Mouse (Mus musculus) thymus, postnatal 25 days (tissue): ENCODE data around the gene Sema5a.

Experiments
- DNase-seq: peaks from one replicate; pipeline ENCODE4 v3.0.0; 2022

Sema5a gene

DNA sequence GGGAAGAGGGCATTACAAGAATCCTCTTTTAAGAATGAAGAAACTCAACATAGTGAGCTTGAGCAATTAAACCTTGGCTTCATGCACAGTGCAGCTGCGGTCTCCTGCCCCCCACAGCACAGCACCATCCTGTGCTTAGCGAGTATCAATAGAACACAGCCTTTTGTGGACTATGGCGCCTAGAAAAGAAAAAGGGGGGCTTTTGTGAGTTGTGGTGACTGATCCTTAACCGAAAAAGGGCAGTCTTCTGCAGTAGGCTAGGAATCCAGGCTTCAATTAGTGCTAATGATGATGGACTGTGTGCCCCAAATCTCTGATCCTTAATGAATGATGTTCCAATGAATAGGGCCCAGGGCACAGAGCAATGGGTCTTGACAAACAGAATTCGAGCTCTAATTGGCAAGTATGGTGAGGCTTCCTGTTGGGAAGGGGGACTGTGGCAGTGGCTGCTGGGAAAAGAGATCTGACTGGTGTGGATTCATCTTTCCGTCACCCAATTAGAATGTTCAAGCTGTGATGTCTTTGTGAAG lies 324.3 kb downstream of the Sema5a start:
- DNase-seq = no peak

DNA sequence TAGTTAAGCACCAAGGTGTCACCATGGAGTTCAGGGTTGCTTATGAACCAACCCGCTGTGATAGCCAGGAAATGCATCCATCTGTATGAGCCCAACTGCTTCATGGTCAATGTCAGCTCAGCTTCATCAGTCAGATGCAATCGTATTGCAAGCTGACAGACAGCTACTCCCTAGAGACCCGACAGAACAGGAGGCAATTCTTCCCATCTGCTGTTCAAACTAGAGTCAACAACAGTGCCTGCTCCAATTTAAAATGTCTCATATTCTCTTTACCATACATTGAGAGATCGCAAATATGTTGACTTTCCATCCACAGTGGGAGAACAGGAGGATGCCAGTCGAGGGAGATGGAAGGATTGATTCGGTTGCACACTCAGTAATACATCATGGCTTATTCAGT lies 329.7 kb downstream of the Sema5a start:
- DNase-seq = no peak

DNA sequence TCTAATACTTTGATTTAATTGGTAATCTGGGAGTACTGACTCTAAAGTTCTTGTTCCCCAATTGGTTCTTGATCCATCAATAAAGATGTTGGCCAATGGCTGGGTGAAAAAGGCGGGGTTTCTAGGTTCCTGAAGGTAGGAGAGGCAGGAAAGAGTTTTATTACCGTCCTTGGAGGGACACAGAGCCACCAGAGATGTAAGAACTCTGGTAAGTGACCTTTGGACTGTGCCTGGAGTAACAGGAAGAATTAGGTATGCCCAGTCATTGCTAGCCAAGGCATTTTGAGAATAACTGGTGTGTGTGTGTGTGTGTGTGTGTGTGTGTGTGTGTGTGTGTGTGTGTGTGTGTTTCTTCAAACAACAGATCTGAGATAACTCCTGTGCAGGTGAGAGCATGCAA lies 330.6 kb downstream of the Sema5a start:
- DNase-seq = no peak

DNA sequence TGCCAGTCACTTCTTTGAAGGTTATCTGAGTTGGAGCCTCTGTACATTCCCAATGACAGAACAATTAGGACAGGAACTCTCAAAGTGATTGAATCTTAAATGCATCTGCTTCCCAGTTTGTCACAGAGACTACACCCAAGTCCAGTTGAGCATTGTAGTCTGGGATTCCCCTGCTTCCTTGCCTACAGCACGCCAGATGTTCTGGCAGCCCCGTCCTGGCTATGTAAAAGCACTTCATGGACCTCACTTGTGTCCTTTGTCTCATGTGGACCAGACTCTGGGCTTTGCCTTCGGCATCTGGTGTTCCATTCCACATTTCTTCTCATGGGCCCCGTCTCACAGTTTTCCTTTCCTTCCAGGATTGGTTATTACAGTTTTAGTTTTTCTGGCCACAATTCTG lies 334.7 kb downstream of the Sema5a start:
- no peak for DNase-seq

DNA sequence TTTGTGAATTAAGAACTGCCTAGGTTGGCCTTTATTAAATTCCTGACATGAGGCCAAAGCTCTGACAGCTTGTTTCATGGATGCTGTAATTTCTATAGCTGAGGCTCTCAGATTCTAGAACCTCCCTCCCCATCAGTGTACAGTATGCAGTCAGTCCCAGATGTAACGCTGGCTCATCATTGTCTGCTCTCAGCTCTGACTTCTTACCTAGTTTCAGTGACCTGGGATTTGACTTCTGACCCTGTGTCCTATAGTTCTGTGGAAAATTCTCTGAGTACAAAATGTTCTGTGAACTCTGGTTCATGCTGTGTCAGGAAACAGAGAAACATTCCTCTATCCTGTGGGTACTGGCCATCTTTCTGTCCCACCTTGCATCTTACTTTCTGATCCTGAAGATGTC lies 346.0 kb downstream of the Sema5a start:
- no peak for DNase-seq

DNA sequence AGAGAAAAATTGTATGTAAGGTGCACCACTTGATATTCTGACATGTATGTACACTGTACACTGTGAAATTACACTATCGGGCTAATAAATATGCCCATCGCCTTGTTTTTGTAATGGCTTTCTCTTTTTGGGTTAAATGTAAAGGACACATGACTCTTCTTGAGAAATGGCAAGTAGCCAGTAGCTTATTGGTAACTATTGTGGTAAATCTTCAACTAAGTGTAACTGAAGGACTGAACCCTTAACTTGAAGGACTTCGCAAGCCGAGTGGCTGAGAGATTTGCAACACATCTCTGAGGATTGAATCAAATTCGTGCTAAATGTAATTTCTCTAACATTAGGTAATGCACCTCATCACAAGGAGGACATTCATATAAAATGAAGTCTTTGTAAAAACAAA lies 349.1 kb downstream of the Sema5a start:
- no peak for DNase-seq

DNA sequence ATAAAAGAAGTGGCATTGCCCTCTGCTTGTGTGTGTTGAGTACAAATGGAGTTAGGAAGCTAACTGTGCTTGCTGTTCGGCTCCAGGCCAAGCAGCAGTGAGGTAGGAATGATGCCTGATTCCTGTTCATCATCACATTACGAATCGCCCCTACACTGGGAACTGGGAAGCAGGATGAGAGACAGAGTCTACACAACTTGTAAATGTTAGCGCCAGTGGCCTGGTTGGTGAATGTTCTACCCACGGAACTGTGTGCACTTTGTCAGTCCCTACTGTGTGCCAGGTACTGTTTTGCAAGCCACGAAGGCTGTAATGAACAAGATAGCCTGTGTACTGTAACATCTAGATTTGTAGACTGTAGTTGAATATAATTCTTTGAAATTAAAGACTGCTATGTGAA lies 352.0 kb downstream of the Sema5a start:
- no peak for DNase-seq

DNA sequence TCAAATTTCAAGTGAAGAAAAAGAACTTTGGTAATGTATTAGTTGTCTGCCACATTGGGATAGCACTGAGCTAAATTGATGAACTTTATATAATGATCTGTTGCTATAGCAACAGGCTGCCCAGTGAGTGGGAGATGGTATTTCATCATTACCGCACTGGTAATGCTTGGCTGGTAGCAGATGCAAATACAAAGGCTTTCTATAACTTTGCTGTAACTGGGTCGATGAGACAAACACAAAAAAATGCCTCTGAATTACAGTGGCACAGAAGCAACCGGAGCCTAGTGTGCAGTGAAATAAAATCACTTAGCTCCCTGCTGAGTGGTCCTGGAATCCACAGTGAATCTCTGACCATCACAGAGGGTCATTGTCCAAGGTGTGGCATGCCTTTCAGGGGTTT lies 352.6 kb downstream of the Sema5a start:
- DNase-seq = no peak

DNA sequence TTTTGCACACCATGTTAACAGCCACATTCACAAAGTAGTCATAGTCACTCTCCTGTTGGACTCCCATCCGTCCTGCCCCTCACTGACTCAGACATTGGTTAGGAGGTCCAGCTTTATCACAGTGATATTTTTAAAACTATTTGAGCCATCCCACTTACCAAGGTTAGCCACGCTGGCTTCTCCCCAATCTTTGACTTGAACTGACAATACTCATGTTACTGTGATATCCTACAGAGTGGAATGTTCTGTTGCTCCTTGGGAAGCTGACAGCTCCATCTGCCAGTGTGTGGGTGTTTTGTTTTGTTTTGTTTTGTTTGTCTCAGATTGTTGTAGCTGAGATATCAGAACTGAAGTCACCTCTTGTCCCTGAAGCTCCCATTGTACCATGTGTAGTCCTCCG lies 362.6 kb downstream of the Sema5a start:
- DNase-seq = no peak

DNA sequence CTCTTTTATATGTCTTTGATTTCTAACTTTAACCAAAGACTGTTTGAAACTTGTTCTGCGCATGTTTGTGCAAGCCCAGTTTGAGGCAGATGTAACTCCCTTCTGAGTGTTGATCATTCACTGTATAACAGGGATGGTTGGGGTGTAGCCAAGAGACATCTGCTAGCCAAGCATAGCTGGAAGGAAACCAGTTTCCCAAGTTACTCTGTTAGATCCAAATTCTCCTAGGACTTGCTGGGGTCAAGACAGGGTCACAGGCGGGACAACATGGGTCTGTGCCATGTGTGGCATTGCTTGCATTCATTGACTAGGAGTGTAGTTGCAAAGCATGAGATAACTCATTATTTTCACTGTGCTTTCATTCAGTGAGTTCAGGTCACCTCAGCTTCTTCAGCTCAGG lies 366.2 kb downstream of the Sema5a start:
- no peak for DNase-seq

DNA sequence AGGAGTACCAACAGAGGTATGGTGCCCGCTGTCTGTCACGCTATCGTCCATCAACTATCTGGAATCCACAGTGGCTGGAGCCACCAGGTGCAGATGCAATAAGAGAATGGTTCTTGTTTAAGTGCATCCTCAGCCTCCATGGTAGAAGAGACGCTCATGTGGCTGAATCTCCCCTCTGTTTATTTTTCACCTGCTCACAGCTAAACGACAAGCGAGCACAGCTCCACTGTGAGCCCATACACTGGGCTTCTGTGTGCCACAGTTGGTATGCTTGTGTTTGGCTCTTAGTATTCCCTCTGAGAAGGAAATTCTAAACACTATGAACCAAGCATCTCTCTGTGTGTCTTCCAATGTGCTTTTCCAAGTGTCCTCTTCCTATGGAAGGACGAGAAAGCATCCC lies 366.6 kb downstream of the Sema5a start:
- DNase-seq = no peak

DNA sequence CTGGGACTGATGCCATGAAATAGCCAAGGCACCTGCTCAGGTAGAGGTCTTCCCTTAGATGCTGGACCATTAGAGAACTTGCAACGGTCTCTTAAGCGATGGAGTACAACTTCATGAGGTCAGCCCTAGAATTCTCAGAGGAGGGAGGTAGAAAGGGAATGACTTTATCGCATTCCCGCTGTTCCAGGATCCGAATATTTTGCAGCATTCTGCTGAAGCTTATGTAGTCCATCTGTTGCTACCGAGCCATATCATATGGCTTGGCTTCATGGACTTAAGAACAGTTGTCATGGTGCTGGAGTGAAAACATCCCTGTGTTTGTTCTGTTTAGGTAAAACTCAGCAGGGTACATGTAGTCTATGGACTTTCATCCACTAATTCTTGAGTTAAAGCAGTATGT lies 369.1 kb downstream of the Sema5a start:
- no peak for DNase-seq

DNA sequence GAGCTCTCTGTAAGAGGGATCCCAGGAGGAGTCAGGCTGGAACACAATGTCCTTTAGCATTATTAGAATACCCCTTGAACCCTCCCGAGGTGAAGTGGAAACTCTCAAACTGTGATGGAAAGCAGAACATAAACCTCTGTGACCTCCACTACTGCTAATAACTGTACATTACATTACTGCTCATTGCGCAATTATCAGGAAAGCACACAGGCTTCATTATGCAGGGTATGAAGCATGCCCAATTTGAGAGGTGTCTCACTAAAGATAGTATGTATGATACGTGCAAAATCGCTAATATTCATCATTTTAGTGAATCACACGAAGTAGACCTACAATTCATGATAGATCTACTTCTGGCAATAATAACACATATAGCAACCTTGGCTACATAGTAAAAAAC lies 371.2 kb downstream of the Sema5a start:
- no peak for DNase-seq

DNA sequence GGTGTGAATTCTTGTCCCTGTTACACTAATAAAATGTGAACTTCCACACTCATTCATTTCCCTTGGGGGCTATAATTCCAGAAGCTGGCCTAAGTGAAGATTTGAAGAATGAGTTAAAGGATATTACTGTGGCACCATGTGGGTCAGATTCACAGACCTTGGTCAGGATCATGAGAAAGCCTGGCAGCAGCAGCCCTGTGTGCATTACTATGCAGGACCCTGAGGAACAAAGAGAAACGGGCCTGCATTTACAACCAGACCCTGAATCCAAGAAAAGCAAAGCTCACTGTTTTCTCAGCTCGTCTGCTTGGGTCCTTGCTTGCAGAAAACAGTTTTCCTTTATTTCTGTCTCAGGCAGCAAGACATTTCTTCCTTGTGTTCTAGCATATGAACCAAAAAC lies 374.6 kb downstream of the Sema5a start:
- DNase-seq = no peak

DNA sequence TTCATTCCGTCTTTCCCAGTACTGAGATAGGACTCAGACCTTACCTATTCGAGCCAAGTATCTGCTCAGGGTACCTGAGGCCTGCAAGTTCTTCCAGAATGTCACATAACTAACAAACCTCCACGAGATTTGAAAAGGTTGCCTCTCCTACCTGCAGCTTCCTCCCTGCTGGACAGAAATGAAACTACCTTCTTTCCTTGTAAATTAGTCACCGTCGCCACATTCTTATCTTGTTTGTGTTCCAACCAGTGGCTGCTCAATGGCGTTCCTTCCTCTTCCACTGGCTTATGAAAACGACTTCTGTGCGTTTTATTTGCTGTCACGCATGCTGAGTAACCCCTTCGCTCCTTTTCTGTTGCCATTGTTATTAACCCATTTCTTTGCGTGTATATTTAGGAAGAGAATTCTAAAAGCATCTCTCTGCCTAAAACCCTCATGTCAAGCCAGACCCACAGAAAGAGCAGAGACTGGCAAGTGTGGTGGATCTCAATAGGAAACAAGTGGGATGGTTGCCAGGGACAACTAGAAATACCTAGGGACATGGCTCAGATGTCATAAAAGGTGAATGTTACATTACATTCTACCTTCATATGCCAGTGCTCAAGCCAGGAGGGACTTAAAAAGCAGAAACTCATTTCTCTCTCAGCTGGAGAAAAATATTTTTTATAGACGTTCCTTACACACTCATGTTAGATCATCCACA lies 378.6 kb downstream of the Sema5a start:
- no peak for DNase-seq

DNA sequence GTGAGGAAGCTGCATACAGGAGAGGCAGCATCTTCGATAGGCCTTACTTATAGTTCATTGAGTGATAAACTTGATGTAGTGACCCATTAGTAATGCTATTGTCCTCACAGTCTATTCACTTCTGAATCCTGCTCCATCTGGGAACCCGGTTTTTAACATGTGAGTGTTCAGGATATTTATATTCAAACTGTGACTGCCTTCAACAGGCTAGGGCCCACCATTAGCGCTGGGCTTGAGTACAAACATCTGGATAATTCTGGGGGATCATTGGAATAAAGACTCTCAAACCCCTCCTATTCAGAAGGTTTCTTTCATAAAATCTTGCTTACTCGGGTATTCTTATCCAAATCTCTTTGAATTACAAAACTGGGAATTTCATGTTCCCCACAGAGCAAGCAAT lies 379.5 kb downstream of the Sema5a start:
- no peak for DNase-seq

DNA sequence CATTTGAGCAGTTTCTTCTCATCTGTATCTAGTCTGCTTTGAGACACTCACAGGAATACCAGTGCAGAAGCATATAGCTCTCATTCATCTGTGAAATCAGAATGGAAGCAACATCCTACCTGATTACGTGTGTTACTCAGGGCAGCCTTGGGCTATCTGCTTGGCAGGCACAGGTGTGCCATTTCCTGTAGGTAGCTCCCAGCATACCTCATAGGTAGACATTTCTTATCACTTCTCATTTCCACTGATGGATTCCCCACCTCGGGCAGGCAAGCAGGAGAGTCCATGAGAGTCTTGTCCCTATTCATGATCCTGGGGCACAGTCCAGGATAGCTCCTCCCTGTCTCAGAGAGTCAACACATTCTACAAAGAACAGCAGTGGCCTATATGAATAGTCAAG lies 381.4 kb downstream of the Sema5a start:
- no peak for DNase-seq

DNA sequence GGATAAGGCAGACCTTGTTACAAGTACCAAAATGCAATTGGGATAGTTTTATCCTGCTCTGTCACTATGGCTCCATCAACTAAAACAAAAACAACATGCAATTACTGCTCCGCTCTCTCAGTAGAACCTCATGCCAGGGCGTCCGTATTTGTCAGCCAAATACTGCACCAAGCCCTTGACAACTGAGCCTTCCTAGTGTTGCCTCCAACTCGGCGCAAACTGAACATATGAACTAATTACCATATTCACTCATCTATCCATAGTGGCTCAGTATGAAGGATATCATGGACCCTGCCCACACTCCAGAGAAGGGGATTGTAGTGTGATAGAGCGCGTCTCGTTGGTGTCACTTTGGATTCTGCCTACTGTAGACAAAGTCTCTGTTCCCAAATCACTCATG lies 389.1 kb downstream of the Sema5a start:
- no peak for DNase-seq

DNA sequence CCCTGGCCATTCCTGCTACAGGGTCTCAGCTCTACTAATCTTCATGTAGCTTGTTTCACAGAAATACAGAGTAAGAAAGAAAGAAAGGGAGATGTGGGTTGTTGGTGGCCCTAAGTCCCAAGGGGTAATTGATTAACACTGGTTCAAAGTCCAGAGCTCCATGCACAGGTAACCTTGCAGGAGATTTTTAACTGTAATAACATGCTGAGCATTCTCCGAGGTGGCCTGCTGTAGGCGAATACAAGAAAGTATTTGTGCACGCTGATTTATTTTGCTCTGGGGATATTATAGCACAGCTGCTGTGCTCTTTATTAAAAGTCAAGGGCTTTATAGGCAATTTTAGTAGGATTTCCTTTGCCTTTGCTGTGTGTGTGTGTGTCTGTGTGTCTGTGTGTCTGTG lies 393.3 kb downstream of the Sema5a start:
- no peak for DNase-seq

DNA sequence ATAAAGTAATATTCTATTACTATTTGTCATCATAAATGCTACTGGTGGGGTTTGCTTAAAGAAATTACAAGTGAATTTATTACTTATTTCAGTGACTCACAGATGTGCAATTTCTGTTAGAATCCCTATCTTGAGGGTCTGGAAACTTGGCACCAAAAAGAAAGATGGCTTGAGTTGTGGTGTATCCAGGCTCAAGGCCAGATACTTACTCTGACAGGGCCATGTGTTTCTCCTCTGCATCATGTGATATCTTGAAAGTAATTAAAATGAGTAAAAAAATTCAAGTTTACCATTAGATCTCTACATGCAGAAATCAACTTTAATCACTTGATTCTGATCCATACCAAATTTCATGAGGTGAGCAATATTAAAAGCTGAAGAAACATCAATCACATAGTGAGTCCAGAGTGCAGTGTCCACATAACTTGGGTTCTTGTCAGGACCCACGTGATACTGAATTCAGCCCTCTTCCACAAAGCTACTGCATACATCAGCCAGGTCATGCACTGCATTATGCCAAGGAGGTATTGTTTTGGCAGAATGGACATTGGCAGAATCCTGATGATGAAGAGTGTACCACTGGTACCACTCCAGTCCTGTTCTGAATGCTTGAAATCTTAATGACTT lies 402.6 kb downstream of the Sema5a start:
- DNase-seq = no peak

DNA sequence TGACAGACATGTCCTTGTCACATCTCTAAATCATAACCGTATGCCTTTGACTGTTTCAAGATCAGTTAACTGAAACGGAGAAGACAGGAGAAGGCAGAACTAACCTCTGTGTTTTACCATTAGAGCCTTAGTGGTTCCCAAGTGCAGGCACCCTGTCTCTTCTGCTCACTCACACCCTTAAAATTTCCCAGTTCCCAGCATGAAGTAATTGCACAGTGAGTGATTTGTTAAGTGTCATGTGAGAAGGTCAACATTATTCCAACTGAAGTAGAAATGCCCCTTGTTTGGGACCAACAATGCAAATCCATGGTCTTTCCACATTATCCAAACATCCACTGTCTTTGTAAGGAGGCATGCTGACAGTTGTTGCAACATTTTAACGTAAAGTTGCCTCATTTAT lies 409.4 kb downstream of the Sema5a start:
- no peak for DNase-seq

DNA sequence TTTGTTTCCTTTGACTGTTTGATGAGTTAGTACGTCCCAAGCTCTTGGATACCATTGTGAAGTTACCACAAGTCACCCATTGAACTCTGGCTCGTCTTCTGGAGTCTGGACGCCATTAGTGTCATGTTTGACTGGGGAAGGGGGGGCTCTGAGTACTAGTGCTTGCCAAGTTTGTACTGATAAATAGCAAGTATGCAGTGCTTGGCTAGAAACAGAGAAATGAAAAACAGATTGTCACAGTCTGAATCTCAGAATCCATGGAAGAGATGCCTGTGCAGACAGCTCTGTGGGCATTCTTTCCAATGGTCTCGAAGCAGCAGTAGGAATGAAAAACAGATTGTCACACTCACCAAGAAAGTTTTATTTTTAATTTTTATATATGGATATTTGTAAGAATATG lies 411.4 kb downstream of the Sema5a start:
- DNase-seq = no peak

DNA sequence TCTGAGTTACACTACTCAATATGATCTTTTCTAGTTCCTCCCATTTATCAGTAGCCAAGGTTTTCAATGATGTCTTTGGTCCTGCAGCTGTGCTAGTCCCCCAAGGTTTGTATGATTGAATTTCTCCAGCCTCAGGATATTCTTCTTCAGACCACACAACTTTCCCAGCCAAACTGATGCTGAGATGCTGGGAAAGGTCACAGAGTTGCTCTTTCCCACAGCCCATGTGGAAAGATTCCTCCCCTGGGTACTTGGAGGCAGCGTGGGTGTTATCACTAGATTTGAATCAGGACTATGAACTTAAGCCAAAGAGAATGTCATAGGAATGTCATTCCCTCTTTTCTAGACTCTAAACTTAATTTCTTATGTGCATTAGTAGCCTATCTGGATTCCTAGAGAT lies 431.8 kb downstream of the Sema5a start:
- no peak for DNase-seq

DNA sequence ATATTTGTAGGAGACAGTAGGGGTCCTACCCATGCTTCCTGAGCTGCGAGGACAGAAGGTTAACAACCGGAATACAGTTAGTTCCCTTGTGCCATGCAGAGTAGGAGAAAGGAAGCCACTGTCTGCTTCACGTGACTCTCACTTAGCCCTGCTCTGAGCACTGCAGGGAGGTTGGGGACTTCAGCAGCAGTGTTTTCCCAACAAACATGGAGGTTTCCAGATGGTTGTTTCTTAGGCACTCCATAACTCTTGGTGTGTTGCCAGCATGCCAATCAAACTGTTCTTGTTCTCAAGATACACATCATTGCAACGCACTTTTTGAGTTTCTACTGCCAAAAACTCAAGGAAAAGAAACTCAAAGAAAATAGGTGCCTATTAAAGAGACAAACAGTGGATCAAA lies 440.5 kb downstream of the Sema5a start:
- DNase-seq = no peak

DNA sequence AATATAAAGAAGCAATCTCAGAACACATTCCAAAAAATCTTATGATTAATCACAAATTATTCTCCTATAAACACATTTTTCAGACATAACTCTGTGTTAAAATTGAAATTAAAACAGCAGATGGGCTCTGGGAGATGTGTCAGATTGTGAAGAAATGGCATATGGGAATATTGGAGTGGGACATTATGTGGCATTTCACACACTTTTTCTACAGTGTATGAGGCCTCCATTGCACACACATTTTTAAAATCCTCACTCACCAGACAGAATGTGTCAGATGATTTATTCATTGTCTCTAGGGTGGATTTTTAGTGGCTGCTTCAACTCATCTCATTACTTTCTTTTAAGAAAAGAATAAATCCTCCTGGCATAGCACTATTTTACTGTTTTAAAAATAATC lies 446.4 kb downstream of the Sema5a start:
- no peak for DNase-seq
